Mouse (Mus musculus): ENCODE measurements around the gene Tsc1. TPM values are rescaled to one million over a fixed set of nuclear protein-coding genes. Genes with fewer than 3 reads are reported as not detected.

The Tsc1 gene
- 10 to 100 TPM; 54.4 to 58.4 TPM for total RNA-seq (2021)
- long read RNA-seq, experiment 1, full-length matches to known transcripts: 2 of 90 reads
- long read RNA-seq, experiment 1, partial matches to known transcripts: 7 of 90 reads
- long read RNA-seq, experiment 1, other reads (novel, unspliced or antisense): 81 of 90 reads
- long read RNA-seq, experiment 2, full-length matches to known transcripts: 1 of 55 reads
- long read RNA-seq, experiment 2, partial matches to known transcripts: 0 of 55 reads
- long read RNA-seq, experiment 2, other reads (novel, unspliced or antisense): 54 of 55 reads

DNA sequence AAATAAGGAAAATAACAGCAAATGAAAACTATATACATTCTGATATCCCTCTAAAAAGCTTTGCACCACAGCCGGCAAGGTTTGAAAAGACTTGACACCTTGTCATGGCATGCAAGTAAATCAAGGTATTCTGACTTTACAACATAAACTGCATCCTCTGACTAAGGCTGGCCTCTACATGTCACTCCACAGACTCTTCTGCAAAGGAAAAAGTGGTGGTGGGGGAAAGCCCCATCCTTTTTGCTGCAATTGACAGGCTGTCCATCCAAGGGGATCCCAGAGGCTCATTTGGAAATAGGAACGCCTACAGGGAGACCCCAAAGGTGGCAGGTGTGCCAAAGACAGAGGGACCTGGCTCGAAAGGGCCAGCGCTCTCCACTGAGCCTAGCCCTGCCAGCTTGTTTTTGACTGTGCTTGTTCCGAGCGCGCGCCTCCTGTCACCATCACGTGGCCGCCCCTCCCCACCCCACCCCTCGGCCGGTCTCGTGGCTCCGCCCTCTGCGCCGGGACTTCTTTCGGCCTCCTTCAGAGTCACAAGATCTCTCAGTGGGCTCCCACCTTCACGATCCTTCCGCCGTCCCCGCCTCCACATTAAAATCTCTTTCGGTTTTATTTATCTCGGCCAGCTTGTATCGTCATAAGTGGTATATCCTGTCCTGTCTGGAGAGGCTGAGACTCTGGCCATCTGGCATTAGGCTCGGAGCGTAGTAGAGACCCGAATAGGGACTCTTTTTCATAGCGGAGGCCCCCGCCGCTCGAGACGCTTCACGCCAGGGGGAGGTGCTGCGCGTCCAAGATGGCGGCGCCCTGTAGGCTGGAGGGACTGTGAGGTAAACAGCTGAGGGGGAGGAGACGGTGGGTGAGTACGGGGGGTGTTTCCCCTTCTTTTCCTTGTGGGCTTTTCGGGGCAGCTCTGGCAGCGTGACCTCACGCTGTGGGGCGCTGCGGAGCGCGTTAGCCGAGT, at the start of gene Tsc1:
Tsc1 (plus strand) TSS at position 768 of the 964 bp plus-strand sequence.
- peak; percentile 94 to 95 for DNase-seq (ENCODE audit: low spot score in 2 of 2)

DNA sequence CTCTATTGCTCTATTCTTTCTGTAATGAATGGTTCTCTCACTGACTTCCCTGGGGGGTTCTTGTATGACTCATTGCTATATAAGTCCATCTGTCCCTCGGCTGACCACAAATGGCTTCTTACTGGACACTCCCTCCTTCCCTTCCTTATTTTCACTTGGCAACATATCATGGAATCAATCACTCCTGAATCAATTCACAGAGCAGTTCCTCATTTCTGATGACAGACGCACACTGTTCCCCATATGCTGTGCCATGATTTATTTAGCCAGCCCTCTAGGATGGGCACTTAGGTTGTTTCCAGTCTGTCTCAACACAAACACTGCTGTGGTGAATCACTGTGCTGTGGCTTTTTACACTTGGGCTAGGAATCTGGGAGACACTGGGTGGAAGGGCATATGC, 49.5 kb upstream of the Tsc1 start:
- no peak for DNase-seq (ENCODE audit: low spot score in 2 of 2)

DNA sequence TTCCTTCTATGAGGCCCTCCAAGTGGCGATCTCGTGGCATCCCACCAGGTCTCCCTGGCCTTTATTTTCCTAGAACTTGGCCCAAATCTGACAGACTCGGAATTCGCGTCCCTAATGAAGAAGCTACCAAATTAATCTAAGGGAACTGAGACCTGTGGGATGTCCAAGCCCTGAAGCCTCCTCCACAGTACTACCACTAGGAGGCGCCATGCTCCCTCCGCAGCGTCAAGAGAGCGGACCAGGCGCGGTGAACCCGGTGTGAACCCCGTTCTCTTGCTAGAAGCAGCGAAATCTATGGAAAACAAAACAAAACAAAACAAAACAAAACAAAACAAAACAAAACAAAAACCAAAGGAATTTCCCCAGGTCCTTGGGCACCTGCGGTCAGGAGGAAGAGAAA, 48.2 kb upstream of the Tsc1 start:
- peak; percentile 21 to 54 for DNase-seq (ENCODE audit: low spot score in 2 of 2)

GRCm38 (mm10) chr2:28596021-28596420, 45.0 kb upstream of the Tsc1 start:
- DNase-seq (ENCODE audit: low spot score in 2 of 2): no peak

GRCm38 (mm10) chr2:28596998-28597397, 44.0 kb upstream of the Tsc1 start:
- no peak for DNase-seq (ENCODE audit: low spot score in 2 of 2)

DNA sequence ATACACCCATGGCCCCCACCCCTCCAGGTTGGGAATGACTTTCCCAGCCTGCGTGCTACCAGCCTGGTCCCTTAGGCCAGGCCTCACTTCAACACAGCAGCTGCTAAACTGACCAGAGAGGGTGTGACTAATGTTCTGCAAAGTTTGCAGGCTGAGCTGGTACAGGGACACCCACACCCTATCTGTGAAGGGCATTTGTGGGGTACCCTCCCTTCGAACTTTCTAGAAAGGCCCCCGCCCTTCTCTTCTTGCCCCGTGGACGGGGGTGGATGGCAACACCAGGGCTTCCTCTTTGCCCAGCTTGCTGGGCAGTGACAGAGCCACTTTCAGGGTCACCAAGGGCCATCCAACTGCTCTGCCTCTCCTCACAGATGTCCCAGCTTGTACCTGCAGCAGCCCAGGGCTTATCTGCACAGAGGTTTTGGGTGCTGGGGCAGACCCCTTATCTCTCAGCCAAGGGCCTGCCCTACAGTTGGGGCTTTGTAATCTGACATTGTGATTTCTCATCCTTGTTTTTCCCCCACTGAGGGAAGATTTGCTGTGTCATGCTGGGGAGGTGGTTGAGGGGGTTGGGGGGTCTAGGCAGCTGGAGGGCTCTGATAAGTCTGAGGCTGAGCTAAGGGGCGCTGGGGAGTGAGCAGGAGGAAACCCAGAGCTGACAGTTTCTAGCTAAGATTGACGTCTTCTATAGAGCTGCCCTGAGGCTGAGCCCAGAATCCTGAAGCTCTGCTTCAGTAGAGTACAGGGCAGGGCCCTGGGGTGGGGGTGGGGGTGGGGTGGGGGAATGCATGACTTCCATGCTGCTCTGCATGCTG, 43.1 kb upstream of the Tsc1 start:
- DNase-seq (ENCODE audit: low spot score in 2 of 2): no peak

GRCm38 (mm10) chr2:28598692-28599568, 42.1 kb upstream of the Tsc1 start:
- DNase-seq (ENCODE audit: low spot score in 2 of 2): no peak

DNA sequence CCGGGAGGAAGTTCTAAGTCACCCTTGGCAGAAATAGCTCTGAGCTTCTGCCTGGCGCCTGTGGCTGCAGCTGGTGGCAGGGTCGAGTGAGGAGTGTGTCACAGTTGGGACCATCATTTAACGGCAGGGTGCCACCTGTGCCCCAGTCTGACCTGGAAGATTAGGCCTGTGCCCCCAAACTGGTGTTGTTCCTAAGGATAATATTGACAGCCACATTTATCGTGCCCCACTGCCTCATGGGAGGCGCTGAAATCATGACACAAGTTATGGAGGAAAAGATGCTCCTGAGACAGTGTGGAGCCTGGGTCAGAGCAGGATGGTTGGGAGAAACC, 41.5 kb upstream of the Tsc1 start:
- no peak for DNase-seq (ENCODE audit: low spot score in 2 of 2)

- DNase-seq (ENCODE audit: low spot score in 2 of 2): no peak
These were observed 39.1 kb upstream of the Tsc1 start for GRCm38 (mm10) chr2:28601720-28602590.

- DNase-seq (ENCODE audit: low spot score in 2 of 2): no peak
These were observed 37.5 kb upstream of the Tsc1 start for GRCm38 (mm10) chr2:28603542-28603941.

- DNase-seq (ENCODE audit: low spot score in 2 of 2): no peak
These were observed 35.1 kb upstream of the Tsc1 start for GRCm38 (mm10) chr2:28605789-28606541.

GRCm38 (mm10) chr2:28606601-28607340, 34.3 kb upstream of the Tsc1 start:
- DNase-seq (ENCODE audit: low spot score in 2 of 2): no peak

DNA sequence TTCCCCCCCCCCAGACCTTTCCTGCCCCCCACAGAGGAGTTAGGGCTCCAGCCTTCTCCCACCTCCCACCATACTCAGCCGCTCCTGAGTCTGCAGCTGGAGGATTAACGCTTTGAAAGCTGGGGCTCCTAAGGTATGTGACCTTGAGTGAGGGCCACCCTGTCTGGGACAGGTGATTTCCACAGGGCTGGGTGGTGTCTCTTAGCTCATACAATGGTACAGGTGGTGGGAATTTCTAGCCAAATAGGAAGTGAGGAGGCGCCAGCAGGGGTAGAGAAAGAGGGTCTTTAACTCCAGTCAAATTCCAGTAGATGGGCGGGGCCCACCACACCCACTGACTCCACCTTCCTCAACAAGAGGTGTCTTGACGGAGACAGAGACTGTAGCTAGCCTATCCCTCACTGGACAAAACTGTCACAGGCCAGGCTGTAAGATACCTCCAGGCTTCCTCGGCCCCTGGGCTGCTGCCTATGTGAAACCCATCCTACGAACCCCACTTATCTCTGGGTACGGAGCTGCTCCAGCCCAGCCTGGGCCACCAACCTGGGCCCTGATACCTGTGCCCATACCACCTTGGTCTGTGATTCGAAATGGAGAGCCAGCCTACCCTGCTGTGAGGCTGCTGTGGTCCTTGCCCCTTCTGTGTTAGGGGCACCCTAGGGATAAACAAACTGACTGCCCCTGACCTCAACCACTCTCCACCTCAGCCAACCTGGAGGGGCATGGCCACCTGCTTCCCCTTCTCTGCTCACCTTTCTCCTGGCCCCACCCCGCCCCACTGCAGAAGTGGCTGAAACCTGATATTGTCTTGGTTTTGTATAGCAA, 33.5 kb upstream of the Tsc1 start:
- DNase-seq (ENCODE audit: low spot score in 2 of 2): no peak

DNA sequence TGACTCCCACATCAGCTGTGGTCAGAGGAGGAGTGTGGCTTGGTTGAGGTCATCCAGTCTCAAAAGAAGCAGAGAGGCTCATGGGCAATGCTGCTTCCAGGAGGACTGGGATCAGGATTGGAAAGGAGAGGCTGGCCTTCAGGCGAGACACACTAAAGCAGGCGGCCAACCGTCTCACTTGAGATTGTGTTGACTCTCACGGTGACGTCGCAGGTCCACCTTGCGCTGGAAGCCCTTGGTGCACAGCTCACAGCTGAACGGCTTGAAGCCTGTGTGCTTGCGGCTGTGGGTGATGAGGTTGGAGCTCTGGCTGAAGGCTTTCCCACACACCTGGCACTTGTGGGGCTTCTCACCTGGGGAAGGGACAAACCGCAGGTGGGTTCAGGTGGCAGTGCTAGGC, 31.2 kb upstream of the Tsc1 start:
- DNase-seq (ENCODE audit: low spot score in 2 of 2): no peak

- no peak for DNase-seq (ENCODE audit: low spot score in 2 of 2)
These were observed 30.2 kb upstream of the Tsc1 start for GRCm38 (mm10) chr2:28610716-28611406.

DNA sequence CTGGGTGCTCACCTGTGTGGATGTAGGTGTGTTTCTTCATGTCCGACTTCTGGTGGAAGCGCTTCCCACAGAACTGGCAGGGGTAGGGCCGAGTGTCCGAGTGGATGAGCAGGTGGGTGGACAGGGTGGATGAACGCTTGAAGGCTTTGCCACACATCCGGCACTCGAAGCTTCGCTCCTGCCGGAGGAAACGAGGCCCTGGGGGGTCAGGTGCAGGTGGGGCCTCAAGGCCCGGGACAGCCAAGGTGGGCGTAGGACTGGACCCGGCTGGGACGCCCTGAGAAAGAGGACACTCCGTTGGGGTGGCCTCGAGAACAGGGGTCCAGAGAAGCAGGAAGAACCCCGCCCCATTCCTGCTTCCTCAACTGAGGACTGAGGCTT, 29.6 kb upstream of the Tsc1 start:
- DNase-seq (ENCODE audit: low spot score in 2 of 2): no peak
